Mouse (Mus musculus): Measurements from ENCODE around the gene Btbd18.

Btbd18 gene

GRCm38 (mm10) chr2:84658806-84659205 is at the start of gene Btbd18:
Btbd18 (plus strand) TSS chr2:84659079.
- WGBS, result 94% methylated on average over 32 of the region's 32 CpGs

GRCm38 (mm10) chr2:84612764-84613163 is 46.1 kb upstream of the Btbd18 start:
- WGBS, result 88% methylated on average over 6 of the region's 6 CpGs

- 59% methylated on average over 3 of the region's 3 CpGs for WGBS
Measured at GRCm38 (mm10) chr2:84617637-84618515, 41.0 kb upstream of the Btbd18 start.

GRCm38 (mm10) chr2:84618914-84619313 is 40.0 kb upstream of the Btbd18 start:
- 48% methylated on average over 2 of the region's 2 CpGs for WGBS

GRCm38 (mm10) chr2:84619646-84620340 is 39.1 kb upstream of the Btbd18 start:
- WGBS, result 94% methylated on average over 21 of the region's 21 CpGs

- 25% methylated on average over 2 of the region's 2 CpGs for WGBS
Measured at GRCm38 (mm10) chr2:84622668-84623067, 36.2 kb upstream of the Btbd18 start.

GRCm38 (mm10) chr2:84623428-84624119 is 35.3 kb upstream of the Btbd18 start:
- 76% methylated on average over 3 of the region's 3 CpGs for whole genome bisulfite sequencing

- WGBS, result 95% methylated on average over 17 of the region's 17 CpGs
Measured at GRCm38 (mm10) chr2:84624201-84624600, 34.7 kb upstream of the Btbd18 start.

GRCm38 (mm10) chr2:84626366-84626975 is 32.4 kb upstream of the Btbd18 start:
- WGBS, result 84% methylated on average over 7 of the region's 7 CpGs

GRCm38 (mm10) chr2:84627036-84627435 is 31.8 kb upstream of the Btbd18 start:
- WGBS, result 78% methylated on average over 3 of the region's 3 CpGs

- 95% methylated on average over 1 of the region's 1 CpGs for WGBS
Measured at GRCm38 (mm10) chr2:84632001-84632400, 26.9 kb upstream of the Btbd18 start.

- WGBS, result 35% methylated on average over 3 of the region's 3 CpGs
Measured at GRCm38 (mm10) chr2:84632999-84633398, 25.9 kb upstream of the Btbd18 start.

- WGBS, result 51% methylated on average over 4 of the region's 4 CpGs
Measured at GRCm38 (mm10) chr2:84634006-84634405, 24.9 kb upstream of the Btbd18 start.

- 38% methylated on average over 4 of the region's 4 CpGs for WGBS
Measured at GRCm38 (mm10) chr2:84634934-84635482, 23.9 kb upstream of the Btbd18 start.

GRCm38 (mm10) chr2:84635611-84636010 is 23.3 kb upstream of the Btbd18 start:
- WGBS, result 26% methylated on average over 2 of the region's 2 CpGs

GRCm38 (mm10) chr2:84636231-84636741 is 22.6 kb upstream of the Btbd18 start:
- 36% methylated on average over 8 of the region's 8 CpGs for WGBS

- 30% methylated on average over 7 of the region's 7 CpGs for WGBS
Measured at GRCm38 (mm10) chr2:84637452-84638165, 21.3 kb upstream of the Btbd18 start.

GRCm38 (mm10) chr2:84638428-84639220 is 20.3 kb upstream of the Btbd18 start:
- WGBS, result 33% methylated on average over 5 of the region's 5 CpGs

- WGBS, result 50% methylated on average over 1 of the region's 1 CpGs
Measured at GRCm38 (mm10) chr2:84646138-84646537, 12.7 kb upstream of the Btbd18 start.

- 72% methylated on average over 6 of the region's 6 CpGs for WGBS
Measured at GRCm38 (mm10) chr2:84647051-84647568, 11.8 kb upstream of the Btbd18 start.
